Mouse (Mus musculus): ENCODE measurements around the gene Hoxc6. TPM values are rescaled to one million over a fixed set of nuclear protein-coding genes. Genes with fewer than 3 reads are reported as not detected.

Gene Hoxc6
- polyA plus RNA-seq, 1 experiment from 2014 or later = 2.5 TPM

- ATAC-seq (ENCODE audit: low FRiP score, low read depth) = no peak
- H3K4me2 ChIP-seq (replicated peaks) = peak overlapping the region; percentile 49
- WGBS = 2% methylated on average over 27 of the region's 27 CpGs
- H3K27me3 ChIP-seq = peaks cover 98% of the 10 kb centered on the region
- H3K36me3 ChIP-seq = no peaks in the 10 kb centered on the region
- H3K4me1 ChIP-seq = peaks cover 50% of the 10 kb centered on the region
- H3K27ac ChIP-seq = no peak overlapping the region
- no peaks in the 10 kb centered on the region for H3K9me3 ChIP-seq
- peak overlapping the region; percentile 29 for H3K4me3 ChIP-seq
- H3K9ac ChIP-seq = peak overlapping the region; percentile 25; the same call in 1 of the 2 replicates
Measured at GRCm38 (mm10) chr15:103009265-103010111, 11.4 kb downstream of the Hoxc6 start.

DNA sequence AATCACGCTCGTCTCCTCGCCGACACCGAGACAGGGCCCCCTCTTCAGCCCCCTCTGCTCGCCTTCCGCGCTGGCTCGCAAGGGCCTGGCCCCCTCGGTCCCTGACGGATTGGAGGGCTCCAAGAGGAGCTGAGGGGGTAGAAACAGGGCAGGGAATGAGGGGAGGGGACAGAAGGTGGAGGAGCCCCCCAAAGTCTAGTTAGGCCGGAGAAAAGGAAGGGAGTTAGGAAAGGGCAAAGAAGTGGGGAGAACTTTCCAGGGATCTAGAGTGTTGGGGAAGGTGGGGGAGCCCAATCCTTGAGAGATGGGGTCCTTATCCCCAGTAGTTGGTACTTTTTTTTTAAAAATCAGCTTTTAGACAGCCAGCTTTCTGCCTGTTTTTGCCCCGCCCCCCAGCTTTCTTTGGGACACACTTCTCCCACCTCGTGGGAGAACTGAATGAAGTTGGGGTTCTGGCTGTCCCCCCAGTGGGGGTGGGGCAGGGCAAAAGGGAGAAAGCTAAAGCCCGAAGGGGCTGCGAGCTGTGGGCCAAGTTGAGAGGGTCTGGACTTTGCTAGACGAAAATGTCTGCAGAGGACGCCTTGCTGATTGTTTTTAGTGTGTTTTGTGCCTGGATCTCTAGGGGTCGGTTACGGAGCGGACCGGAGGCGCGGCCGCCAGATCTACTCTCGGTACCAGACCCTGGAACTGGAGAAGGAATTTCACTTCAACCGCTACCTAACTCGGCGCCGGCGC, 12.2 kb downstream of the Hoxc6 start:
- H3K4me1 ChIP-seq = peaks cover 57% of the 10 kb centered on the region

GRCm38 (mm10) chr15:103010847-103011555, 12.9 kb downstream of the Hoxc6 start:
- H3K27me3 ChIP-seq = peaks cover 98% of the 10 kb centered on the region
- 12% methylated on average over 28 of the region's 28 CpGs for WGBS
- H3K4me1 ChIP-seq = peaks cover 56% of the 10 kb centered on the region
- no peak overlapping the region for H3K27ac ChIP-seq
- peak overlapping the region; percentile 25; the same call in 1 of the 2 replicates for H3K9ac ChIP-seq
- H3K4me3 ChIP-seq = peak overlapping the region; percentile 29
- H3K9me3 ChIP-seq = no peaks in the 10 kb centered on the region
- no peak for ATAC-seq (ENCODE audit: low FRiP score, low read depth)
- peak overlapping the region; percentile 49 for H3K4me2 ChIP-seq (replicated peaks)
- H3K36me3 ChIP-seq = no peaks in the 10 kb centered on the region

More for the DNA sequence above, 12.2 kb downstream of the Hoxc6 start:
- Histone ChIP-seq H3K27me3 (peaks cover 98% of the 10 kb centered on the region), H3K4me3 (peak overlapping the region; percentile 29), H3K9ac (peak overlapping the region; percentile 25; the same call in 1 of the 2 replicates), H3K9me3 (no peaks in the 10 kb centered on the region), H3K27ac (no peak overlapping the region), H3K36me3 (no peaks in the 10 kb centered on the region), H3K4me2 (replicated peaks) (peak overlapping the region; percentile 49)
- ATAC-seq (ENCODE audit: low FRiP score, low read depth) = no peak
- WGBS = 5% methylated on average over 31 of the region's 31 CpGs

DNA sequence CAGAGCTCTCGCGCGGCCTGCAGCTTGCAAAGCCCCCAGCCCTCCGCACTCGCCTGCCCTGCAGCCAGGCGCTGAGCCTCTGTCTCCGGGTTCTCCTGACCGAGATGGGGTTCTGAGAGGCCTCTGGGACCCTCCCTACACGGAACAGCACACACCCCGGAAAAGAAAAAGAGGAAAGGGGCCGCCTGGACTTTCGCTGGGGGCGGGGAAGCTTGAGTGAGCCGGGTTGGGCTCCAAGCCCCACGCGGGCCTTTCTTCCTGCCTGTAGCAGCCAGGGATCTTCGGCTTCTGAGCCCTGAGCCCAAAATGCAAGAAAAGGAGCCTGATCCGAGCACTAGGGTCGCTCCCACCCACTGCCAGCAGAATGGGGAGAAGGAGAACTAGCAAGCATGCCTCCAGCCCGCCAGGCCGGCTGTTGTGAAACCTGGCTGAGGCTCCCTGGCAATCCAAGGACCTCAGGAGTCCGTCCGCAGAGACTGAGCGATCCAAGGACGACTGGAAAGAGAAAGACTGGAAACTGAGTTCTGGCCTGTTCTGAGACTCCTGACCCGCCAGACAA, 13.9 kb downstream of the Hoxc6 start:
- H3K27ac ChIP-seq = no peak overlapping the region
- peak overlapping the region; percentile 32; the same call in 1 of the 2 replicates for H3K4me2 ChIP-seq (replicated peaks)
- 12% methylated on average over 26 of the region's 26 CpGs for WGBS
- H3K9me3 ChIP-seq = no peaks in the 10 kb centered on the region
- H3K36me3 ChIP-seq = no peaks in the 10 kb centered on the region
- peak overlapping the region; percentile 12; the same call in 1 of the 2 replicates for H3K4me3 ChIP-seq
- H3K27me3 ChIP-seq = peaks cover 98% of the 10 kb centered on the region
- peaks cover 59% of the 10 kb centered on the region for H3K4me1 ChIP-seq
- H3K9ac ChIP-seq = no peak overlapping the region
- ATAC-seq (ENCODE audit: low FRiP score, low read depth) = no peak

- 5% methylated on average over 17 of the region's 17 CpGs for WGBS
- no peak for ATAC-seq (ENCODE audit: low FRiP score, low read depth)
- H3K36me3 ChIP-seq = no peaks in the 10 kb centered on the region
- H3K27ac ChIP-seq = no peak overlapping the region
- peaks cover 98% of the 10 kb centered on the region for H3K27me3 ChIP-seq
- H3K4me1 ChIP-seq = peaks cover 63% of the 10 kb centered on the region
- no peaks in the 10 kb centered on the region for H3K9me3 ChIP-seq
- H3K9ac ChIP-seq = no peak overlapping the region
- H3K4me3 ChIP-seq = peak overlapping the region; percentile 32
- peak overlapping the region; percentile 60 for H3K4me2 ChIP-seq (replicated peaks)
Measured at GRCm38 (mm10) chr15:103013238-103013984, 15.4 kb downstream of the Hoxc6 start.

- Histone ChIP-seq H3K4me2 (replicated peaks) (peak overlapping the region; percentile 60), H3K27me3 (peaks cover 98% of the 10 kb centered on the region), H3K9ac (peak overlapping the region; percentile 54), H3K36me3 (no peaks in the 10 kb centered on the region), H3K9me3 (no peaks in the 10 kb centered on the region), H3K4me1 (peaks cover 70% of the 10 kb centered on the region), H3K27ac (peak overlapping the region; percentile 67; the same call in 1 of the 2 replicates), H3K4me3 (peak overlapping the region; percentile 32)
- WGBS = under 1% methylated on average over 57 of the region's 57 CpGs
- ATAC-seq (ENCODE audit: low FRiP score, low read depth) = peak; percentile 69
Measured at GRCm38 (mm10) chr15:103014166-103015008, 16.3 kb downstream of the Hoxc6 start.

DNA sequence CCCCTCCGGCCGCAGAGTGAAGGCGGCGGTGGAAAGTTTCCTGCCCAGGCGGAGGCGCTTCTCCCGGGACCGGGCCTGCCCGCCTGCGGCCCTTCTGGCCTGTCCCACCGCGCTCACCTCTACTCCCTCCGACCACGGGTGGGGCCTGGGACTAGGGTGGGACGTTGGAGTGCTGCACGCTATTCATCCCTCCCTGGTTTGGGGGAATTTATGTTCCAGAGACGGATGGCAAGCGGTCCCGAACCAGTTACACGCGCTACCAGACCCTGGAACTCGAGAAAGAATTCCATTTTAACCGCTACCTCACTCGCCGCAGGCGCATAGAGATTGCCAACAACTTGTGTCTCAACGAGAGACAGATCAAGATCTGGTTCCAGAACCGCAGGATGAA, 16.9 kb downstream of the Hoxc6 start:
- Histone ChIP-seq H3K36me3 (no peaks in the 10 kb centered on the region), H3K4me1 (peaks cover 65% of the 10 kb centered on the region), H3K27ac (peak overlapping the region; percentile 67; the same call in 1 of the 2 replicates), H3K27me3 (peaks cover 98% of the 10 kb centered on the region), H3K4me2 (replicated peaks) (peak overlapping the region; percentile 60), H3K9me3 (no peaks in the 10 kb centered on the region), H3K4me3 (peak overlapping the region; percentile 32), H3K9ac (peak overlapping the region; percentile 45)
- WGBS = 2% methylated on average over 28 of the region's 28 CpGs
- peak; percentile 5; the same call in 1 of the 2 replicates for ATAC-seq (ENCODE audit: low FRiP score, low read depth)

DNA sequence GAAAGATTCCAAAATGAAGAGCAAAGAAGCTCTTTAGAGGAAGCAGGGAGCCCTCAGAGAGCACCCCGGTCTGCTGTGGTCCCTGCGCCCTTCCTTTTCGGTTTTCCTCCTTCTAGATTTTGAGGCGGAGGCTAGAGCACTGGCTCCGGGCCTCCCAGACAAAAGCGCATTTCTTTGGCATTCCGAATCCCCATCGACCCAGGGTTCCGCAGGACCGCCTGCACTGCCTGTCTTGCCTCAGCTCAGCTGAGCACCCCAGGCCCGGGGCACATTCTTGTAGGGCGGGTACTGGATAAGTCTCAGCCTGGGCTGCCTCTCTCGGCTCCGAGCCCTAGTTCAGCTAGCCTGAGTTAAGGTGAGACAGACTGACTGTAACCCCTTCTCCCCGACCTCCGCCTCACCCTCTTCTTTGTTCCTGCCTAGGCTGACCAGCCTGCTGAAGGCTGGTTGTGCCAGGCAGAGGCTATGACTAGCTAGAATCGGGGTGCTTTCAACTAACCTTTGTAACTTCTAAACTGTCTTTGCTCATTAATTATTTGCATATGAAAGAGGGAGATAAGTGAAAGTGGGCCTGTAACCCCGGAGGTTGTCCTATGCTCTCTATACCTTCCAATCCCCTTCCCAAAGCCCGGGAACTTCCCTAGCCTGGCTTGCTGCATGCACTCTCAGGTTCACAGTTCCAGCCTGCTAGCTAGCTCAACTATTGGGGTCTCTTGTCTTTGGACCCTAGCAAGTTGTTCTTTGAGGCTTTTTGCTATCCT, 17.5 kb downstream of the Hoxc6 start:
- Histone ChIP-seq H3K4me1 (peaks cover 59% of the 10 kb centered on the region), H3K36me3 (no peaks in the 10 kb centered on the region), H3K9me3 (no peaks in the 10 kb centered on the region), H3K9ac (peak overlapping the region; percentile 45; the same call in 1 of the 2 replicates), H3K27ac (no peak overlapping the region), H3K4me3 (peak overlapping the region; percentile 32), H3K27me3 (peaks cover 98% of the 10 kb centered on the region), H3K4me2 (replicated peaks) (peak overlapping the region; percentile 60)
- ATAC-seq (ENCODE audit: low FRiP score, low read depth) = no peak
- 13% methylated on average over 19 of the region's 19 CpGs for WGBS

GRCm38 (mm10) chr15:103018636-103019035, 20.6 kb downstream of the Hoxc6 start, which contains the start of gene Hoxc4:
Gene Hoxc4 (plus strand): TSS chr15:103018934.
- 23% methylated on average over 9 of the region's 9 CpGs for WGBS
- Histone ChIP-seq H3K4me2 (replicated peaks) (peak within 1 kb of the TSS; percentile 27; the same call in 1 of the 2 replicates), H3K4me1 (peaks cover 46% of the 10 kb centered on the region), H3K27me3 (peaks cover 100% of the 10 kb centered on the region), H3K36me3 (no peaks in the 10 kb centered on the region), H3K4me3 (no peak within 1 kb of the TSS), H3K9me3 (no peaks in the 10 kb centered on the region), H3K27ac (no peak within 1 kb of the TSS), H3K9ac (no peak within 1 kb of the TSS)
- no peak for ATAC-seq (ENCODE audit: low FRiP score, low read depth)
